Mouse (Mus musculus) large intestine, adult 2 months (tissue): ENCODE measurements around the gene Slc25a34. TPM values are rescaled to one million over a fixed set of nuclear protein-coding genes. Genes with fewer than 3 reads are reported as not detected.

ENCODE experiments used
- polyA plus RNA-seq: library from polyadenylated mRNA; depleted of rRNA; stranded (reverse); fragments of >200 nt; gene quantifications from 2 replicates; pipeline ENCODE4 v1.2.3, GENCODE M21; 2012; rRNA removed

Slc25a34 gene
- polyA plus RNA-seq, 1 experiment = 7.4 TPM

Other genes with a start within 250 kb of the Slc25a34 start
- gene Clcnka, start 225.1 kb downstream of the Slc25a34 start, polyA plus RNA-seq = not detected in 2 replicates
- not detected in 2 replicates for gene Clcnkb, start 207.8 kb downstream of the Slc25a34 start, polyA plus RNA-seq
- gene Hspb7, start 203.0 kb downstream of the Slc25a34 start, polyA plus RNA-seq = 10.3 and 11.3 TPM in 2 replicates
- 0.12 and 0.55 TPM in 2 replicates for gene Srarp, start 187.7 kb downstream of the Slc25a34 start, polyA plus RNA-seq
- 31.9 and 33.2 TPM in 2 replicates for gene Zbtb17, start 179.2 kb downstream of the Slc25a34 start, polyA plus RNA-seq
- gene Spen, start 85.2 kb downstream of the Slc25a34 start, polyA plus RNA-seq = 9.1 and 11.6 TPM in 2 replicates
- gene Fblim1, start 17.7 kb downstream of the Slc25a34 start, polyA plus RNA-seq = 68.0 and 133 TPM in 2 replicates
- 37.3 and 60.7 TPM in 2 replicates for gene Tmem82, start 5.2 kb downstream of the Slc25a34 start, polyA plus RNA-seq
- 11.7 and 16.7 TPM in 2 replicates for gene Plekhm2, start 41.1 kb upstream of the Slc25a34 start, polyA plus RNA-seq
- 13.5 and 19.5 TPM in 2 replicates for gene Rsc1a1, start 61.8 kb upstream of the Slc25a34 start, polyA plus RNA-seq
- gene Ddi2, start 99.6 kb upstream of the Slc25a34 start, polyA plus RNA-seq = 12.1 and 22.2 TPM in 2 replicates
- 9.9 and 16.9 TPM in 2 replicates for gene Agmat, start 122.9 kb upstream of the Slc25a34 start, polyA plus RNA-seq
- 6.3 and 8.1 TPM in 2 replicates for gene Dnajc16, start 167.1 kb upstream of the Slc25a34 start, polyA plus RNA-seq
- gene Casp9, start 169.8 kb upstream of the Slc25a34 start, polyA plus RNA-seq = 11.8 and 15.5 TPM in 2 replicates
- gene Cela2a, start 202.3 kb upstream of the Slc25a34 start, polyA plus RNA-seq = 1.7 and 4.1 TPM in 2 replicates
- 0.17 and 0.32 TPM in 2 replicates for gene Ctrc, start 222.5 kb upstream of the Slc25a34 start, polyA plus RNA-seq